Mouse (Mus musculus): ENCODE data around the gene Map4k3. TPM values are rescaled to one million over a fixed set of nuclear protein-coding genes. Genes with fewer than 3 reads are reported as not detected.

Map4k3 gene
- 19.7 and 21.1 TPM in 2 replicates for polyA plus RNA-seq (2015; fragmentation: Nextera tagmentation; extraction: Ambion mirVana)

GRCm38 (mm10) chr17:80728062-80728858 lies at the start of gene Map4k3:
Gene Map4k3 (minus strand): TSS chr17:80728485.

GRCm38 (mm10) chr17:80577639-80578038 lies 150.6 kb downstream of the Map4k3 start, which contains the start of gene Cdkl4:
Gene Cdkl4 (minus strand): TSS chr17:80577813.

Other genes with a start within 250 kb of the Map4k3 start
- 9.1 and 9.6 TPM in 2 replicates for gene Sos1, start 248.0 kb downstream of the Map4k3 start, polyA plus RNA-seq (2015; fragmentation: Nextera tagmentation; extraction: Ambion mirVana)
- 7.2 and 7.9 TPM in 2 replicates for gene Cdkl4, start 150.7 kb downstream of the Map4k3 start, polyA plus RNA-seq (2015; fragmentation: Nextera tagmentation; extraction: Ambion mirVana)
- 24.9 and 27.0 TPM in 2 replicates for gene Tmem178, start 216.1 kb upstream of the Map4k3 start, polyA plus RNA-seq (2015; fragmentation: Nextera tagmentation; extraction: Ambion mirVana)

Data from neural tube, postnatal 0 days (tissue).